Mouse (Mus musculus) urinary bladder, adult 2 months (tissue): ENCODE results near the gene Ces1a. TPM values are rescaled to one million over a fixed set of nuclear protein-coding genes. Genes with fewer than 3 reads are reported as not detected.
A peak's percentile ranks its signal among the peaks of the same experiment; 100 is the strongest.

Experiments
- DNase-seq: peaks from one replicate; pipeline ENCODE4 v3.0.0; 2022; ENCODE audit warnings: low spot score
- polyA plus RNA-seq: library from polyadenylated mRNA; depleted of rRNA; stranded (reverse); fragments of >200 nt; gene quantifications from 2 replicates; pipeline ENCODE4 v1.2.3, GENCODE M21; 2012; rRNA removed

Ces1a gene
- not detected in 2 replicates for polyA plus RNA-seq

GRCm38 (mm10) chr8:93048092-93048491, at the start of gene Ces1a:
Gene Ces1a (minus strand): TSS chr8:93048192.
- no peak for DNase-seq

- no peak for DNase-seq
Measured at GRCm38 (mm10) chr8:93095376-93095775, 47.4 kb upstream of the Ces1a start.

- no peak for DNase-seq
Measured at GRCm38 (mm10) chr8:93091324-93091723, 43.3 kb upstream of the Ces1a start.

GRCm38 (mm10) chr8:93088686-93089122, 40.7 kb upstream of the Ces1a start:
- DNase-seq, result no peak

GRCm38 (mm10) chr8:93088193-93088592, 40.2 kb upstream of the Ces1a start:
- no peak for DNase-seq

- no peak for DNase-seq
Measured at GRCm38 (mm10) chr8:93079887-93080286, 31.9 kb upstream of the Ces1a start, which contains the start of gene Ces1b. Gene Ces1b (minus strand): TSS chr8:93080017.

- no peak for DNase-seq
Measured at GRCm38 (mm10) chr8:93075251-93075650, 27.3 kb upstream of the Ces1a start.

- no peak for DNase-seq
Measured at GRCm38 (mm10) chr8:93063416-93064117, 15.6 kb upstream of the Ces1a start.

- peak; percentile 23 for DNase-seq
Measured at GRCm38 (mm10) chr8:93059185-93059584, 11.2 kb upstream of the Ces1a start.

- DNase-seq, result no peak
Measured at GRCm38 (mm10) chr8:93055238-93055637, 7.2 kb upstream of the Ces1a start.

- DNase-seq, result no peak
Measured at GRCm38 (mm10) chr8:93048510-93049416, 771 bp upstream of the Ces1a start.

- DNase-seq, result no peak
Measured at GRCm38 (mm10) chr8:93043083-93043482, 4.9 kb downstream of the Ces1a start.

- DNase-seq, result no peak
Measured at GRCm38 (mm10) chr8:93040776-93041567, 7.0 kb downstream of the Ces1a start.

GRCm38 (mm10) chr8:93040256-93040655, 7.7 kb downstream of the Ces1a start:
- no peak for DNase-seq

- no peak for DNase-seq
Measured at GRCm38 (mm10) chr8:93038831-93039230, 9.2 kb downstream of the Ces1a start.

GRCm38 (mm10) chr8:93030664-93031063, 17.3 kb downstream of the Ces1a start:
- DNase-seq, result no peak

- DNase-seq, result no peak
Measured at GRCm38 (mm10) chr8:93021738-93022137, 26.3 kb downstream of the Ces1a start.

GRCm38 (mm10) chr8:93014300-93014699, 33.7 kb downstream of the Ces1a start:
- DNase-seq, result no peak

GRCm38 (mm10) chr8:93012226-93012625, 35.8 kb downstream of the Ces1a start:
- DNase-seq, result no peak

GRCm38 (mm10) chr8:93011439-93011838, 36.6 kb downstream of the Ces1a start:
- peak; percentile 72 for DNase-seq

- DNase-seq, result no peak
Measured at GRCm38 (mm10) chr8:93010286-93010685, 37.7 kb downstream of the Ces1a start.

GRCm38 (mm10) chr8:92998600-92998999, 49.4 kb downstream of the Ces1a start:
- no peak for DNase-seq
